Mouse (Mus musculus) layer of hippocampus, adult 11-12 months (tissue): Measurements from ENCODE around the gene Nudt13.

Experiments used
- DNase-seq: peaks from one replicate; pipeline ENCODE4 v3.0.0; 2022; ENCODE audit warnings: low spot score

Nudt13 gene

GRCm38 (mm10) chr14:20340149-20340548 is 45.7 kb downstream of the Nudt13 start:
- no peak for DNase-seq

- DNase-seq: no peak
Measured at GRCm38 (mm10) chr14:20340866-20341265, 46.4 kb downstream of the Nudt13 start.

GRCm38 (mm10) chr14:20345885-20346284 is 51.4 kb downstream of the Nudt13 start:
- DNase-seq: no peak

- DNase-seq: peak; percentile 14
Measured at GRCm38 (mm10) chr14:20347441-20347990, 53.0 kb downstream of the Nudt13 start.

DNA sequence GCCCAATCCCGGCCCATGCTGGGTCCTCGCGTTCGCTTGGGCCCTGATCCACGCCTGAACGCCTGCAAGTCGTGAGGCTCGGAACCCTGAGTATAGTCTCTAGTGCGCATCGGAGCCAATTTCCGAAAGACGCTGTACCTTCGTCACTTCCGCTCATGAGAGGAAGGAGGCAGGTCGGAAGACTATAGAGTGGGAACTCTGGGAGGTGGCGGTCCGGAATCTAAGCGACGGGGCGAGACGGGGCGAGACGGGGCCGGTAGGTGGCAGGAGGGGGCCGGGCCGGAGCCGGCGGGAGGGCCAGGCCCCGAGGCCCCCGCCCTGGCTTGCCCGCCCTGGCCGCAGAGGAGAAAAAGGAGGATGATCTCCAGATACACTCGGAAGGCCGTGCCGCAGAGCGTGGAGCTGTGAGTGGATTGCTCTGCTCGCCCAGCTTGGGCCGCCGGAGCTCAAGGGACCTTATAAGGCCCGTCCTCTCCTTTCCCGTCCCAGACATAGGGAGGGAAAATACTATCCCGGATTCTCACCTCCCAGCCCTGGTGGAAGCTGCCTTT is 53.6 kb downstream of the Nudt13 start, which contains the start of the genes Ecd and Fam149b:
Gene Ecd (minus strand): TSS at position 131 of the 551 bp plus-strand sequence.
Gene Fam149b (plus strand): TSS at position 172 of the 551 bp plus-strand sequence.
- DNase-seq: peak; percentile 92

- DNase-seq: no peak
Measured at GRCm38 (mm10) chr14:20363230-20363629, 68.7 kb downstream of the Nudt13 start.
